Mouse (Mus musculus): ENCODE data around the gene Klc2.

The Klc2 gene

GRCm38 (mm10) chr19:5139640-5140039, 21.3 kb upstream of the Klc2 start:
- peaks cover 5% of the 10 kb centered on the region; the same call in 1 of the 2 replicates for H3K4me1 ChIP-seq (replicated peaks; ENCODE audit: low read depth, low read length)
- no peaks in the 10 kb centered on the region for H3K9me3 ChIP-seq (ENCODE audit: low read length)
- no peak for TF ChIP-seq POU5F1 (IDR thresholded peaks at IDR 0.05; ENCODE audit: borderline replicate concordance, low read length)
- peak; percentile 78 for TF ChIP-seq CTCF (conservative IDR thresholded peaks at IDR 0.05; ENCODE audit: low read length)
- no peak for TF ChIP-seq NANOG (IDR thresholded peaks at IDR 0.05; ENCODE audit: borderline replicate concordance, low read length)
- no peak overlapping the region for H3K4me3 ChIP-seq (replicated peaks; ENCODE audit: low read length)
- peaks cover 39% of the 10 kb centered on the region for H3K36me3 ChIP-seq (ENCODE audit: insufficient read depth, low read length)
- H3K27me3 ChIP-seq (ENCODE audit: insufficient read depth, low read length) = no peaks in the 10 kb centered on the region

GRCm38 (mm10) chr19:5131237-5131636, 12.9 kb upstream of the Klc2 start:
- Histone ChIP-seq H3K36me3 (ENCODE audit: insufficient read depth, low read length) (peaks cover 23% of the 10 kb centered on the region), H3K4me1 (replicated peaks; ENCODE audit: low read depth, low read length) (no peaks in the 10 kb centered on the region), H3K4me3 (replicated peaks; ENCODE audit: low read length) (no peak overlapping the region), H3K27me3 (ENCODE audit: insufficient read depth, low read length) (peaks cover 7% of the 10 kb centered on the region; the same call in 1 of the 2 replicates), H3K9me3 (ENCODE audit: low read length) (no peaks in the 10 kb centered on the region)
- no peak for TF ChIP-seq NANOG (IDR thresholded peaks at IDR 0.05; ENCODE audit: borderline replicate concordance, low read length)
- no peak for TF ChIP-seq CTCF (conservative IDR thresholded peaks at IDR 0.05; ENCODE audit: low read length)
- no peak for TF ChIP-seq POU5F1 (IDR thresholded peaks at IDR 0.05; ENCODE audit: borderline replicate concordance, low read length)

GRCm38 (mm10) chr19:5129770-5130169, 11.4 kb upstream of the Klc2 start:
- Histone ChIP-seq H3K4me1 (replicated peaks; ENCODE audit: low read depth, low read length) (no peaks in the 10 kb centered on the region), H3K9me3 (ENCODE audit: low read length) (no peaks in the 10 kb centered on the region), H3K27me3 (ENCODE audit: insufficient read depth, low read length) (peaks cover 10% of the 10 kb centered on the region; the same call in 1 of the 2 replicates), H3K4me3 (replicated peaks; ENCODE audit: low read length) (no peak overlapping the region), H3K36me3 (ENCODE audit: insufficient read depth, low read length) (peaks cover 14% of the 10 kb centered on the region)
- TF ChIP-seq NANOG (IDR thresholded peaks at IDR 0.05; ENCODE audit: borderline replicate concordance, low read length) (no peak), CTCF (conservative IDR thresholded peaks at IDR 0.05; ENCODE audit: low read length) (peak; percentile 41)

- peaks cover 6% of the 10 kb centered on the region for H3K4me1 ChIP-seq (replicated peaks; ENCODE audit: low read depth, low read length)
- no peaks in the 10 kb centered on the region for H3K36me3 ChIP-seq (ENCODE audit: insufficient read depth, low read length)
- H3K9me3 ChIP-seq (ENCODE audit: low read length) = no peaks in the 10 kb centered on the region
- TF ChIP-seq POU5F1 (IDR thresholded peaks at IDR 0.05; ENCODE audit: borderline replicate concordance, low read length) (no peak), NANOG (IDR thresholded peaks at IDR 0.05; ENCODE audit: borderline replicate concordance, low read length) (no peak), CTCF (conservative IDR thresholded peaks at IDR 0.05; ENCODE audit: low read length) (no peak)
- no peak overlapping the region for H3K4me3 ChIP-seq (replicated peaks; ENCODE audit: low read length)
- peaks cover 24% of the 10 kb centered on the region for H3K27me3 ChIP-seq (ENCODE audit: insufficient read depth, low read length)
Measured at GRCm38 (mm10) chr19:5124055-5124614, 5.8 kb upstream of the Klc2 start.

GRCm38 (mm10) chr19:5123241-5123640, 4.9 kb upstream of the Klc2 start:
- no peak overlapping the region for H3K4me3 ChIP-seq (replicated peaks; ENCODE audit: low read length)
- H3K4me1 ChIP-seq (replicated peaks; ENCODE audit: low read depth, low read length) = peaks cover 15% of the 10 kb centered on the region
- H3K27me3 ChIP-seq (ENCODE audit: insufficient read depth, low read length) = peaks cover 30% of the 10 kb centered on the region
- no peaks in the 10 kb centered on the region for H3K36me3 ChIP-seq (ENCODE audit: insufficient read depth, low read length)
- TF ChIP-seq POU5F1 (IDR thresholded peaks at IDR 0.05; ENCODE audit: borderline replicate concordance, low read length) (no peak), NANOG (IDR thresholded peaks at IDR 0.05; ENCODE audit: borderline replicate concordance, low read length) (no peak), CTCF (conservative IDR thresholded peaks at IDR 0.05; ENCODE audit: low read length) (no peak)
- H3K9me3 ChIP-seq (ENCODE audit: low read length) = no peaks in the 10 kb centered on the region

GRCm38 (mm10) chr19:5122492-5122891, 4.1 kb upstream of the Klc2 start:
- Histone ChIP-seq H3K4me3 (replicated peaks; ENCODE audit: low read length) (no peak overlapping the region), H3K36me3 (ENCODE audit: insufficient read depth, low read length) (no peaks in the 10 kb centered on the region), H3K27me3 (ENCODE audit: insufficient read depth, low read length) (peaks cover 28% of the 10 kb centered on the region), H3K9me3 (ENCODE audit: low read length) (no peaks in the 10 kb centered on the region), H3K4me1 (replicated peaks; ENCODE audit: low read depth, low read length) (peaks cover 15% of the 10 kb centered on the region)
- no peak for TF ChIP-seq NANOG (IDR thresholded peaks at IDR 0.05; ENCODE audit: borderline replicate concordance, low read length)
- no peak for TF ChIP-seq POU5F1 (IDR thresholded peaks at IDR 0.05; ENCODE audit: borderline replicate concordance, low read length)
- no peak for TF ChIP-seq CTCF (conservative IDR thresholded peaks at IDR 0.05; ENCODE audit: low read length)

- H3K27me3 ChIP-seq (ENCODE audit: insufficient read depth, low read length) = peaks cover 18% of the 10 kb centered on the region
- H3K4me3 ChIP-seq (replicated peaks; ENCODE audit: low read length) = peak overlapping the region; percentile 96
- H3K9me3 ChIP-seq (ENCODE audit: low read length) = no peaks in the 10 kb centered on the region
- TF ChIP-seq CTCF (conservative IDR thresholded peaks at IDR 0.05; ENCODE audit: low read length) = peak; percentile 69
- TF ChIP-seq POU5F1 (IDR thresholded peaks at IDR 0.05; ENCODE audit: borderline replicate concordance, low read length) = no peak
- H3K36me3 ChIP-seq (ENCODE audit: insufficient read depth, low read length) = peaks cover 9% of the 10 kb centered on the region
- H3K4me1 ChIP-seq (replicated peaks; ENCODE audit: low read depth, low read length) = peaks cover 31% of the 10 kb centered on the region
Measured at GRCm38 (mm10) chr19:5117494-5118383, 621 bp downstream of the Klc2 start.

GRCm38 (mm10) chr19:5113783-5114182, 4.6 kb downstream of the Klc2 start:
- peaks cover 4% of the 10 kb centered on the region for H3K27me3 ChIP-seq (ENCODE audit: insufficient read depth, low read length)
- no peaks in the 10 kb centered on the region for H3K9me3 ChIP-seq (ENCODE audit: low read length)
- H3K4me1 ChIP-seq (replicated peaks; ENCODE audit: low read depth, low read length) = peaks cover 43% of the 10 kb centered on the region
- no peak for TF ChIP-seq NANOG (IDR thresholded peaks at IDR 0.05; ENCODE audit: borderline replicate concordance, low read length)
- no peak for TF ChIP-seq POU5F1 (IDR thresholded peaks at IDR 0.05; ENCODE audit: borderline replicate concordance, low read length)
- TF ChIP-seq CTCF (conservative IDR thresholded peaks at IDR 0.05; ENCODE audit: low read length) = no peak
- peaks cover 47% of the 10 kb centered on the region for H3K36me3 ChIP-seq (ENCODE audit: insufficient read depth, low read length)
- no peak overlapping the region for H3K4me3 ChIP-seq (replicated peaks; ENCODE audit: low read length)
